Mouse (Mus musculus): ENCODE measurements around the gene Chd3. TPM values are rescaled to one million over a fixed set of nuclear protein-coding genes. Genes with fewer than 3 reads are reported as not detected.
A peak's percentile ranks its signal among the peaks of the same experiment; 100 is the strongest.

Chd3 gene
- polyA plus RNA-seq, 1 experiment from 2014 or later = 8.7 TPM

DNA sequence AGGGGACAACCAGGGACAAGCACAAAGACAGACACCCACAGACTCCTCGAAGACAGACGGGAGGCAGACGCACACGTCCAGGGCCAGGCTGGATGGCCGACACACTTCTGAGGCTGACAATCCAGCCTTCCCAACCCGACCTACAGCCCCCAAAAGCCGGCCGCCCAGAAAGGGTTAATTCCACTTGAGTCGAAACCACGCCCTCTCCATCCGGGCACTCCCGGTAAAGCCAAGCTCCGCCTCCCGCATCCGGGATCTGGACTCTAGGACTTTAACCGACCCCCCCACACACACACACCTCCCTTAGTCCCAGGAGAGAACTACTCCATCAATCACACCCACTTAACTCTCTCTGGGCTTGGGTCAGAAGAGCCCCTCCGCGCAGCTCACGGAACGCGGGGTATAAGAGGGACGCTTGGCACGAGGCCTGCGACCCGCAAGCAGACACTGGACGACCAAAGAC lies 41.9 kb upstream of the Chd3 start:
- TF ChIP-seq EP300 (IDR thresholded peaks at IDR 0.05; ENCODE audit: low read depth) (no peak), CTCF (IDR thresholded peaks at IDR 0.05; ENCODE audit: low read depth) (no peak)
- Histone ChIP-seq H3K4me3 (ENCODE audit: low read depth, low read length) (peak overlapping the region; percentile 77), H3K36me3 (replicated peaks; ENCODE audit: insufficient read depth, low read length) (peaks cover 18% of the 10 kb centered on the region), H3K4me2 (ENCODE audit: low read depth, low read length) (peak overlapping the region; percentile 93), H3K9ac (replicated peaks) (peak overlapping the region; percentile 89), H3K4me1 (ENCODE audit: insufficient read depth) (peaks cover 48% of the 10 kb centered on the region), H3K9me3 (ENCODE audit: low read length) (no peaks in the 10 kb centered on the region), H3K27me3 (ENCODE audit: insufficient read depth, low read length) (no peaks in the 10 kb centered on the region), H3K27ac (ENCODE audit: low read depth) (peak overlapping the region; percentile 97)
- ATAC-seq = peak; percentile 62
- peak; percentile 97 for DNase-seq
- under 1% methylated on average over 26 of the region's 26 CpGs for WGBS (ENCODE audit: insufficient replicate concordance)

DNA sequence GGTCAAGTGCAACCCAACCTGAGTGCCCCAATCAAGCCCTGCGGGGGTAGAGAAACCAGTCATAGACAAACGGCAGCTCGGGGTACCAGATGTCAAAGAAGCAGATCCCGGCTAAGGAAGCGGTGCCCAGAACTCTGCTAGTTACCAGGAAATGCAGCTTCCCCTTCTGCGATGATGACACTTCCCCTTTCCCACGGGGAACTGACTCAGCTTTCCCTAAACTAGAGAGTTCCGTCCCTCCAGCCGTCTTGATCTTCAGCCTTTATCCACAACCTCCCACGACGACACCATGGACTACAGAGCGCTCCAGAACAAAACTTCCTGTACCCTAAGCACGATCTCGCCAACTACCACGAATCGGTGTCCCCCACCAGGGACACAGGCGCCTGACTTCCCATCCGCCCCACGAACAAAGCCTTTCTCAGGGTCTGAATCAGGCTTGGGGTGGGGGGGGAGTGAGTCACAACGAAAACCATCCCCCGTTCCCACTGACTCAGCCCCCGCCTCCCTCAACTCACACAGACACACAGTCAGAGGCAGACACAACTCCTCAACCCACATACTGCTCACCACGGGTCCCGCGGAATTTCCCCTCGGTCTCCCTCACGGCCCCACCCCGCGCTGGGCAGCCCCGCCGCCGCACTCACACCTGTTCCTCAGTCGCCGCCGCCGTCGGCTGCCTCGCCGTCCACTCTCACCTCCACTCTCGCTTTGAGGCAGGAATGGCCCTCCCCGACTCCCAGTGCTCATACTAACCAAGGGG lies 41.3 kb upstream of the Chd3 start:
- H3K27me3 ChIP-seq (ENCODE audit: insufficient read depth, low read length) = no peaks in the 10 kb centered on the region
- peaks cover 23% of the 10 kb centered on the region for H3K36me3 ChIP-seq (replicated peaks; ENCODE audit: insufficient read depth, low read length)
- peak; percentile 72 for DNase-seq
- TF ChIP-seq EP300 (IDR thresholded peaks at IDR 0.05; ENCODE audit: low read depth) (peak; percentile 49), CTCF (IDR thresholded peaks at IDR 0.05; ENCODE audit: low read depth) (no peak)
- under 1% methylated on average over 41 of the region's 41 CpGs for WGBS (ENCODE audit: insufficient replicate concordance)
- ATAC-seq = peak; percentile 3
- H3K4me2 ChIP-seq (ENCODE audit: low read depth, low read length) = peak overlapping the region; percentile 93
- H3K4me1 ChIP-seq (ENCODE audit: insufficient read depth) = peaks cover 43% of the 10 kb centered on the region
- H3K4me3 ChIP-seq (ENCODE audit: low read depth, low read length) = peak overlapping the region; percentile 77
- no peaks in the 10 kb centered on the region for H3K9me3 ChIP-seq (ENCODE audit: low read length)
- H3K9ac ChIP-seq (replicated peaks) = peak overlapping the region; percentile 89
- peak overlapping the region; percentile 97 for H3K27ac ChIP-seq (ENCODE audit: low read depth)

DNA sequence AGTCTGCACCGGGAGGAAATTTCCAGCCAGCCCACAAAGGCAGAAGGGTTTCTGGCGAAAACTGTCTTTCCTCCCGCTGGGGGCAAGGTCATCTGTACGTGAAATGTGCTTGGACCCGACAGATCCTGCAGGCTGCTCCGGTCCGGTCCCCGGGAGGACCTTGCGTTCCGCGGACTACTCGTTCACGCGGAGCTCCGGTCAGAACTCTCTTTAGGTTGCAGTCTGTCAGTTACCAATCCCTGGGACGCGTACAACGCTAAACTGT lies 40.8 kb upstream of the Chd3 start:
- DNase-seq (no peak), ATAC-seq (no peak)
- peak overlapping the region; percentile 97 for H3K27ac ChIP-seq (ENCODE audit: low read depth)
- TF ChIP-seq CTCF (IDR thresholded peaks at IDR 0.05; ENCODE audit: low read depth) (no peak), EP300 (IDR thresholded peaks at IDR 0.05; ENCODE audit: low read depth) (no peak)
- H3K4me2 ChIP-seq (ENCODE audit: low read depth, low read length) = peak overlapping the region; percentile 93
- peaks cover 28% of the 10 kb centered on the region for H3K36me3 ChIP-seq (replicated peaks; ENCODE audit: insufficient read depth, low read length)
- WGBS (ENCODE audit: insufficient replicate concordance) = 0% methylated on average over 18 of the region's 18 CpGs
- peaks cover 38% of the 10 kb centered on the region for H3K4me1 ChIP-seq (ENCODE audit: insufficient read depth)
- H3K9me3 ChIP-seq (ENCODE audit: low read length) = no peaks in the 10 kb centered on the region
- H3K9ac ChIP-seq (replicated peaks) = peak overlapping the region; percentile 89
- no peaks in the 10 kb centered on the region for H3K27me3 ChIP-seq (ENCODE audit: insufficient read depth, low read length)
- H3K4me3 ChIP-seq (ENCODE audit: low read depth, low read length) = peak overlapping the region; percentile 77

DNA sequence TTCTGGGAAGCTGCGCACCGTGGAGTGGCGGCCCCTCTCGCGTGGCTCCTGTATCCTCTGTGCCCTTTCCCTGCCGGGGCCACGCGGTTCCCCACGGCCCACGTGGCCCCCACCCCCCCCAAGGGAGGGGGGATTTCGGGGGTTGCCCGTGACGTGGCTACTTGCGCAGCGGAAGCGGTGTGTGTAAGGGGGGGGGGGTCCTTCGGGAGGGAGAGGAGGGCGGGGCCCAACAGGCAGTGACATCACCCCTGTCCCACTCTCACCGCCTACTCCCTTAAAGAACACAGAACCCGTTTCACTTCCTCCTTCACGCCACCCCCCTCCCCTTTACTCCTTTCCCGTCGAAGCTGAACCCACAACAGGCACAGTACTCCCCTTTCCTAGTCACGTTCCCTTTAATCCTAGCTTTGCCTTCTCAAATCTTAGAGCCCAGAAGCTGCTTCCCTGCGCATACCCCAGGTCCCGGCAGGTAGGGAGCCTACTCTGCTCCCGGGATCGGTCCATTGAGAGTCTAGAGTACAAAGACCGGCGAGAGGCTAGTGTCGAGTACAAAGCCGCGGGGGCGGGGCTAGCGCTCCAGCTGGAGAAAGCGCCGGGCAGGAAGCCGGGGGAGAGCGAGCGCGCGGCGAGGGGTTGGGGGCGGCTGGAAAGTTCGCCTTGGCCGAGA lies 40.3 kb upstream of the Chd3 start:
- H3K4me2 ChIP-seq (ENCODE audit: low read depth, low read length) = peak overlapping the region; percentile 93
- H3K27me3 ChIP-seq (ENCODE audit: insufficient read depth, low read length) = no peaks in the 10 kb centered on the region
- peak overlapping the region; percentile 97 for H3K27ac ChIP-seq (ENCODE audit: low read depth)
- peak overlapping the region; percentile 89 for H3K9ac ChIP-seq (replicated peaks)
- DNase-seq (peak; percentile 90), ATAC-seq (peak; percentile 39)
- no peaks in the 10 kb centered on the region for H3K9me3 ChIP-seq (ENCODE audit: low read length)
- peaks cover 31% of the 10 kb centered on the region for H3K36me3 ChIP-seq (replicated peaks; ENCODE audit: insufficient read depth, low read length)
- H3K4me3 ChIP-seq (ENCODE audit: low read depth, low read length) = peak overlapping the region; percentile 77
- peaks cover 33% of the 10 kb centered on the region for H3K4me1 ChIP-seq (ENCODE audit: insufficient read depth)
- WGBS (ENCODE audit: insufficient replicate concordance) = under 1% methylated on average over 39 of the region's 46 CpGs
- TF ChIP-seq CTCF (IDR thresholded peaks at IDR 0.05; ENCODE audit: low read depth) (no peak), EP300 (IDR thresholded peaks at IDR 0.05; ENCODE audit: low read depth) (no peak)

DNA sequence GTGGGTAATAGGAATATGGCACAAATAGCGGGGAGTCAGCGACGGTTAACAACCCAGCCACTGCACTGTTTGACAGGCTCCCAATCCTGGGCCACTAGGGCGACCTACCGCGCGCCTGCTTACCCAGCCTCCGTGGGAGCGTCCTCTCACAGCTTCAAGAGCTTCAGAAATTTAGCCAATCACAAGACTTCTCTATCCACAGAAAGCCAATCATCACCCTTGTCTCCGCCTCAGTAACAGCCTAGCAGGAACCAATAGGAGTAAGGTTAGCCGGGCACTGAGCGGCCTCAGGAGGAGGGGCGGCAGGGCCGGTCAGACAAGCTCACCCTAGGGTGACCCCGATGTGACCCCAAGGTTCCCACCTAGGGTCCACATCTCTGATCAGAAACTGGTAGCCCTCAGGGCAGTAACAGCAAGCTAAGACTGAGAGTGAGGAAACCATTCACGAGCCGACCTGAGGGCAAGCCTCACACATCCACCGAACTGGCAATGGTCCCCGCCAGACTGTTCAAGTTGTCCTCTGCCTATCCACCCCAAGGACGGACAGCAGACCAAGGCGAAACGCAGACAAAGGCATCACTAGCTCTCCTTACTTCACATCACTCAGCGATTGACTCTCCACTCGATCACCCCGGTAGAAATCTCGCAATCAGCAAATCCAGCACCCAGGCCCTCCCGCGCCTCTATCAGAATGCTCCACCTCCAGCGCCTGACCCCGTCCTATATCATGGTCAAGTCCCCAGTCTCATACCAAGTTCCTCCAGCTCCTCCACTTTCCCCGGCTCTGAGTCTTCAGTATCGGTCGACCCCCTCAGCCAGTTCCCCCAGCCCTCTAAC lies 39.6 kb upstream of the Chd3 start:
- peaks cover 28% of the 10 kb centered on the region for H3K4me1 ChIP-seq (ENCODE audit: insufficient read depth)
- DNase-seq (peak; percentile 82), ATAC-seq (peak; percentile 72)
- TF ChIP-seq EP300 (IDR thresholded peaks at IDR 0.05; ENCODE audit: low read depth) = 0 out of 2 replicates have a peak, but pooled peaks have one; percentile 11
- TF ChIP-seq CTCF (IDR thresholded peaks at IDR 0.05; ENCODE audit: low read depth) = peak; percentile 27; the same call in 1 of the 2 replicates
- no peaks in the 10 kb centered on the region for H3K27me3 ChIP-seq (ENCODE audit: insufficient read depth, low read length)
- peak overlapping the region; percentile 93 for H3K4me2 ChIP-seq (ENCODE audit: low read depth, low read length)
- no peaks in the 10 kb centered on the region for H3K9me3 ChIP-seq (ENCODE audit: low read length)
- WGBS (ENCODE audit: insufficient replicate concordance) = under 1% methylated on average over 33 of the region's 33 CpGs
- peak overlapping the region; percentile 89 for H3K9ac ChIP-seq (replicated peaks)
- H3K36me3 ChIP-seq (replicated peaks; ENCODE audit: insufficient read depth, low read length) = peaks cover 39% of the 10 kb centered on the region
- H3K27ac ChIP-seq (ENCODE audit: low read depth) = peak overlapping the region; percentile 97
- H3K4me3 ChIP-seq (ENCODE audit: low read depth, low read length) = peak overlapping the region; percentile 77

DNA sequence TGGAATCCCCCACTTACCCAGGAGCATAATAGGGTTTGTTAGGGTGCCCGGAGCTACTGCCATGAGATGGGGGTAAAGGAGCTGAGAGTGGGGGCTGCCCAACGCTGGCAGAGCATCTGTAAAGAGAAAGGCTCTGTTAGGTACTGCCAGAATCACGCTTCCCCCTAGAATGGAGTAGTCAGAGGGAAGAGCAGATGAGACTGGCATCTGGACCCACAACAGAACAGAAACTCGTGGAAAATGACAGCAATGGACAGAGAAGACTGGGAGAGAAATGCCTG lies 38.5 kb upstream of the Chd3 start:
- H3K9me3 ChIP-seq (ENCODE audit: low read length) = no peaks in the 10 kb centered on the region
- H3K4me2 ChIP-seq (ENCODE audit: low read depth, low read length) = peak overlapping the region; percentile 93; the same call in 1 of the 2 replicates

More for the DNA sequence above, 38.5 kb upstream of the Chd3 start:
- no peak overlapping the region for H3K27ac ChIP-seq (ENCODE audit: low read depth)
- no peak for TF ChIP-seq CTCF (IDR thresholded peaks at IDR 0.05; ENCODE audit: low read depth)
- TF ChIP-seq EP300 (IDR thresholded peaks at IDR 0.05; ENCODE audit: low read depth) = no peak
- peak overlapping the region; percentile 89 for H3K9ac ChIP-seq (replicated peaks)
- peaks cover 45% of the 10 kb centered on the region for H3K36me3 ChIP-seq (replicated peaks; ENCODE audit: insufficient read depth, low read length)
- WGBS (ENCODE audit: insufficient replicate concordance) = 88% methylated on average over 4 of the region's 4 CpGs
- peaks cover 17% of the 10 kb centered on the region for H3K4me1 ChIP-seq (ENCODE audit: insufficient read depth)
- H3K4me3 ChIP-seq (ENCODE audit: low read depth, low read length) = no peak overlapping the region
- DNase-seq (no peak), ATAC-seq (no peak)
- no peaks in the 10 kb centered on the region for H3K27me3 ChIP-seq (ENCODE audit: insufficient read depth, low read length)
